Mouse (Mus musculus): ENCODE results near the gene Ghitm. TPM values are rescaled to one million over a fixed set of nuclear protein-coding genes. Genes with fewer than 3 reads are reported as not detected.
A peak's percentile ranks its signal among the peaks of the same experiment; 100 is the strongest.

Ghitm gene
- polyA plus RNA-seq, 1 experiment from 2014 or later, result 224 TPM

- H3K9ac ChIP-seq, result no peak overlapping the region
- H3K36me3 ChIP-seq, result no peaks in the 10 kb centered on the region
- ATAC-seq (ENCODE audit: borderline replicate concordance, extremely low read depth, low FRiP score, low TSS enrichment), result no peak
- peaks cover 29% of the 10 kb centered on the region for H3K27me3 ChIP-seq
- H3K4me3 ChIP-seq, result no peak overlapping the region
- no peak overlapping the region for H3K27ac ChIP-seq
- no peaks in the 10 kb centered on the region for H3K9me3 ChIP-seq
- 53% methylated on average over 5 of the region's 5 CpGs for WGBS
- H3K4me2 ChIP-seq, result no peak overlapping the region
- peaks cover 6% of the 10 kb centered on the region; the same call in 1 of the 2 replicates for H3K4me1 ChIP-seq
Measured at GRCm38 (mm10) chr14:37101531-37101930, 33.5 kb downstream of the Ghitm start.

DNA sequence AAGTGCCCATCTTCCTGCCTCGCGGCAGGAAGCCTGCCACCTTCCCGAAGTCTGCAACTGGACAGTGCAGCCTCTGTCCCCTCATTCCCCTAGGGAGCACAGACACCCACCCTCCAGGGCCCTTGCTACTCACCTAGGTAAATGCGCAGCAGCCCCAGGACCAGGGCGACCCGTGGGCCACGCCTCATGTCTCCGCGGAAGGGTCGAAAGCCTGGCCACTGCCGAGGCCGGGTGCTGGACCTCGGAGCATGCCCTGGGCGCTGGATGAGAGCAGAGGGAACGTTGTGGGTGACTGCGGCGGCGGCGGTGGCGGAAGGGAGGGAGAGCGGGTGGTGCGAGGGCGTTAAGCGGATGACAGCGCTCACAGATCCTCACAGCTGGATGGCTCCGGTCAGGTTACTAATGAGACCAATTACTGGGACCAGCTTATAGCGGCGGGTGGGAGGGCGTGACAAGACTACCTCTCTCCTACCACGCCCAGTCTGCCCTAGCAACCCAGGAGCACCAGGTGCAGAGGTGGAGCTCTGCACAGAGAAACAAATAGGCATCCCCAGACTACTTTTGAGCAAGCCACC, 37.0 kb downstream of the Ghitm start, which contains the start of gene Cdhr1:
TSS of gene Cdhr1 (minus strand) at position 392 of the 575 bp plus-strand sequence.
- H3K9me3 ChIP-seq, result no peaks in the 10 kb centered on the region
- no peak within 1 kb of the TSS for H3K27ac ChIP-seq
- no peak within 1 kb of the TSS for H3K9ac ChIP-seq
- H3K36me3 ChIP-seq, result no peaks in the 10 kb centered on the region
- H3K4me2 ChIP-seq, result peak within 1 kb of the TSS; percentile 41
- H3K4me3 ChIP-seq, result 0 out of 2 replicates have a peak within 1 kb of the TSS, but pooled peaks have one; percentile 16
- ATAC-seq (ENCODE audit: borderline replicate concordance, extremely low read depth, low FRiP score, low TSS enrichment), result no peak
- peaks cover 6% of the 10 kb centered on the region; the same call in 1 of the 2 replicates for H3K4me1 ChIP-seq
- peaks cover 29% of the 10 kb centered on the region for H3K27me3 ChIP-seq
- 1% methylated on average over 30 of the region's 30 CpGs for WGBS

DNA sequence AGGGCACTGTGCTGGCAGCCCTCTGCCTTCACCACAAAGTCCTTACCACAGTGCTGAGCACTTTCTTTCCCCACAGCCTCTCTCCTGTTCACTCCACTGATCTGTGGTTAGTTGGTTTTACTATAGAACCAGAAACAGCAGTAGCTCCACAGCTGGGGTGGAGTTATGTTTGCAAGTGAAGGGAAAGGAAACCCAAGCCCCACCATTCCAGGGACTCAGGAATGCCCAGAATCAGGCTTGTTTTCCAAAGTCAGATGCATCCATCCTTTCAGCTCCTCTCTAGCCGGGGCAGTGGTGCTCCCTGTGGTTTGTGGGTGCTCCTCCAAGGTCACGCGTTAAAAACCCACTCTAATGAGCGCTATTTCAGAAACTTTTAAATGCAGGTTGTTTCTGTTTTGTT, 39.5 kb downstream of the Ghitm start:
- no peak overlapping the region for H3K4me3 ChIP-seq
- WGBS, result 74% methylated on average over 4 of the region's 4 CpGs
- no peaks in the 10 kb centered on the region for H3K36me3 ChIP-seq
- peaks cover 6% of the 10 kb centered on the region; the same call in 1 of the 2 replicates for H3K4me1 ChIP-seq
- no peak overlapping the region for H3K27ac ChIP-seq
- no peak overlapping the region for H3K4me2 ChIP-seq
- ATAC-seq (ENCODE audit: borderline replicate concordance, extremely low read depth, low FRiP score, low TSS enrichment), result no peak
- peaks cover 29% of the 10 kb centered on the region for H3K27me3 ChIP-seq
- no peaks in the 10 kb centered on the region for H3K9me3 ChIP-seq
- no peak overlapping the region for H3K9ac ChIP-seq

DNA sequence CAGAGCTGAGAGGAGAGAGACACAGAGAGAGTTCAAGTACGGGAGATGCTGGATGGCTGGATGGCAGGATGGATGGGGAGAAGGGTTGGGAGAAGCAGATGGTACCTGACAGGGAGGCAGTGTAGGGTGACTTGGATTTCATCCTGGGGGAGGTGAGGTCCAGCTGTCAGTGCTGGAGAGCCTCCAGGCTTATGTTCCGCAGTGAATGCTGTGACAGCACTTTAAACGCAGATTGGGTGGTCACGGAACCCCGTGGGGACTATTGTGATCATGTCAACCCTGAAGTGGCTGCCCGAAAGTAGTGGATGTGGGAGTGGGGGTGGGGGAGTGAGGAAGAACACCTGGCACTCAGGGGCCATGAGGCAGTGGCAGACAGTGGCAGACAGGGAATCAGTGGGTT, 40.6 kb downstream of the Ghitm start:
- no peak for ATAC-seq (ENCODE audit: borderline replicate concordance, extremely low read depth, low FRiP score, low TSS enrichment)
- H3K36me3 ChIP-seq, result no peaks in the 10 kb centered on the region
- H3K9ac ChIP-seq, result no peak overlapping the region
- H3K4me3 ChIP-seq, result no peak overlapping the region
- H3K4me1 ChIP-seq, result peaks cover 6% of the 10 kb centered on the region; the same call in 1 of the 2 replicates
- H3K27me3 ChIP-seq, result peaks cover 26% of the 10 kb centered on the region
- no peaks in the 10 kb centered on the region for H3K9me3 ChIP-seq
- no peak overlapping the region for H3K27ac ChIP-seq
- 58% methylated on average over 6 of the region's 6 CpGs for WGBS
- H3K4me2 ChIP-seq, result no peak overlapping the region

DNA sequence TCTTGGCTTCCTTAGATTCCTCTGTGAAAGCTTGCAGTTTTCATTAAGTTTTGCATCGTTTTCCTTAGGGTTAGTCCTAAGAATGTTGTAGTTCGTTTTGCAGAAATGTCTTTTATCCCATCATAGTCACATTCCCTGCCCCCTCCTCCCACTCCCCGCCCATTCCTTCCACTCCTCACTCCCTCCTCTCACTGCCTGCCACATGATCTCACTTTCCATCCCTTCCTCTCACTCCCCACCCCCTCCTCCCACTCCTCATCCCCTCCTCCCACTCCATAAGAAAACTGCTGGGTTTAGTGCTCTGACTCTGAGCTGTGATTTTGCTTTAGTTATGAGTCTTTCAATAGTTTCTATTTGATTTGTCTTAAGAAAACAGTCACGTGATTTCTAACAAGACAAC, 51.3 kb downstream of the Ghitm start:
- Histone ChIP-seq H3K9ac (no peak overlapping the region), H3K36me3 (no peaks in the 10 kb centered on the region), H3K4me1 (no peaks in the 10 kb centered on the region), H3K27ac (no peak overlapping the region), H3K9me3 (no peaks in the 10 kb centered on the region), H3K4me3 (no peak overlapping the region), H3K27me3 (no peaks in the 10 kb centered on the region), H3K4me2 (no peak overlapping the region)
- no peak for ATAC-seq (ENCODE audit: borderline replicate concordance, extremely low read depth, low FRiP score, low TSS enrichment)
- WGBS, result 24% methylated on average over 4 of the region's 4 CpGs

GRCm38 (mm10) chr14:37080724-37081123, 54.3 kb downstream of the Ghitm start:
- no peak for ATAC-seq (ENCODE audit: borderline replicate concordance, extremely low read depth, low FRiP score, low TSS enrichment)
- no peaks in the 10 kb centered on the region for H3K36me3 ChIP-seq
- no peak overlapping the region for H3K4me2 ChIP-seq
- no peak overlapping the region for H3K27ac ChIP-seq
- H3K9me3 ChIP-seq, result no peaks in the 10 kb centered on the region
- no peaks in the 10 kb centered on the region for H3K4me1 ChIP-seq
- 60% methylated on average over 1 of the region's 1 CpGs for WGBS
- no peak overlapping the region for H3K9ac ChIP-seq
- H3K4me3 ChIP-seq, result no peak overlapping the region
- no peaks in the 10 kb centered on the region for H3K27me3 ChIP-seq

Other genes starting within 250 kb of the Ghitm start
- 36.6 and 38.6 TPM in 2 replicates for gene Ccser2, start 166.5 kb downstream of the Ghitm start, polyA plus RNA-seq (2015; fragmentation: Nextera tagmentation; extraction: Ambion mirVana)
- not detected in 2 replicates for gene Rgr, start 86.3 kb downstream of the Ghitm start, polyA plus RNA-seq (2015; fragmentation: Nextera tagmentation; extraction: Ambion mirVana)
- gene Lrit1, start 80.4 kb downstream of the Ghitm start, polyA plus RNA-seq (2015; fragmentation: Nextera tagmentation; extraction: Ambion mirVana), result not detected in 2 replicates
- not detected in 2 replicates for gene Lrit2, start 67.3 kb downstream of the Ghitm start, polyA plus RNA-seq (2015; fragmentation: Nextera tagmentation; extraction: Ambion mirVana)
- gene Cdhr1, start 36.9 kb downstream of the Ghitm start, polyA plus RNA-seq (2015; fragmentation: Nextera tagmentation; extraction: Ambion mirVana), result 0.06 and 0.11 TPM in 2 replicates
- 0.82 and 1.4 TPM in 2 replicates for gene 2610528A11Rik, start 21.2 kb downstream of the Ghitm start, polyA plus RNA-seq (2015; fragmentation: Nextera tagmentation; extraction: Ambion mirVana)

All from lung, embryonic 15.5 days (tissue).